Comparison of ENCODE assay signal across 38 mouse cellular contexts in genomic region chr1:127816381-127816780, GRCm38 (mm10). TPM values are rescaled to one million over a fixed set of nuclear protein-coding genes. Genes with fewer than 3 reads are reported as not detected.
"Had no signal": no experiment of that assay in that cellular context is flagged by ENCODE, and none has a peak within 500 bp of the region (broad histone marks: within the 10 kb centered on the region; RNA-seq: fewer than 3 reads in every experiment).

No protein-coding gene starts in this region.

- H3K36me3 ChIP-seq: heart, embryonic 10.5 days; heart, embryonic 12.5 days; heart, embryonic 13.5 days; heart, embryonic 15.5 days; hindbrain, embryonic 10.5 days; hindbrain, embryonic 12.5 days; hindbrain, embryonic 13.5 days; hindbrain, embryonic 15.5 days; intestine, embryonic 15.5 days; kidney, embryonic 15.5 days had no signal

- H3K4me1 ChIP-seq: hindbrain, embryonic 12.5 days; hindbrain, embryonic 13.5 days; hindbrain, embryonic 15.5 days; intestine, embryonic 15.5 days; kidney, embryonic 15.5 days had no signal

- H3K9me3 ChIP-seq: heart, embryonic 10.5 days; heart, embryonic 12.5 days; heart, embryonic 13.5 days; heart, embryonic 15.5 days; hindbrain, embryonic 10.5 days; hindbrain, embryonic 12.5 days; hindbrain, embryonic 13.5 days; hindbrain, embryonic 15.5 days; intestine, embryonic 15.5 days; kidney, embryonic 15.5 days had no signal

- H3K9ac ChIP-seq: heart, embryonic 12.5 days; heart, embryonic 13.5 days; heart, embryonic 15.5 days; hindbrain, embryonic 12.5 days; hindbrain, embryonic 13.5 days; hindbrain, embryonic 14.5 days; hindbrain, embryonic 15.5 days; intestine, embryonic 15.5 days; kidney, embryonic 15.5 days had no signal

- H3K27ac ChIP-seq: heart, embryonic 10.5 days; heart, embryonic 13.5 days; heart, embryonic 15.5 days; hindbrain, embryonic 10.5 days; hindbrain, embryonic 12.5 days; hindbrain, embryonic 13.5 days; hindbrain, embryonic 14.5 days; hindbrain, embryonic 15.5 days; hindbrain, postnatal 0 days; intestine, embryonic 15.5 days; kidney, embryonic 15.5 days; kidney, postnatal 0 days; layer of hippocampus, adult 2 months; left cerebral cortex, adult 2 months had no signal

- DNase-seq: heart, postnatal 14 days; heart, postnatal 4 days; kidney, adult 11 months; kidney, adult 18-20 months; kidney, adult 2 months; kidney, adult 8-10 months; kidney, adult 9 months; kidney, postnatal 10 days; kidney, postnatal 14 days; kidney, postnatal 25 days; kidney, postnatal 36 days; kidney, postnatal 4 days; layer of hippocampus, adult 9-11 months; layer of hippocampus, postnatal 36 days had no signal

- H3K4me2 ChIP-seq: heart, embryonic 11.5 days; heart, embryonic 12.5 days; heart, embryonic 13.5 days; heart, embryonic 15.5 days; hindbrain, embryonic 12.5 days; hindbrain, embryonic 13.5 days; hindbrain, embryonic 14.5 days; hindbrain, embryonic 15.5 days; intestine, embryonic 15.5 days; kidney, embryonic 15.5 days had no signal

- H3K27me3 ChIP-seq: heart, embryonic 12.5 days; heart, embryonic 13.5 days; heart, embryonic 15.5 days; hindbrain, embryonic 12.5 days; hindbrain, embryonic 13.5 days; hindbrain, embryonic 15.5 days; intestine, embryonic 15.5 days; kidney, embryonic 15.5 days had no signal

- ATAC-seq: hindbrain, embryonic 16.5 days; hindbrain, postnatal 0 days; inflammation-experienced regulatory T-cells, adult 6 months; intestine, embryonic 15.5 days; intestine, embryonic 16.5 days; intestine, postnatal 0 days had no signal

- H3K4me3 ChIP-seq: heart, embryonic 10.5 days; heart, embryonic 12.5 days; heart, embryonic 13.5 days; heart, embryonic 15.5 days; hindbrain, embryonic 10.5 days; hindbrain, embryonic 12.5 days; hindbrain, embryonic 13.5 days; hindbrain, embryonic 15.5 days; intestine, embryonic 15.5 days; kidney, embryonic 15.5 days; layer of hippocampus, adult 2 months; left cerebral cortex, adult 2 months had no signal

RNA-seq across cellular contexts. Expression of gene Map3k19, which starts 38.5 kb away (rescaled TPM):
- total RNA-seq: heart, postnatal 25 days; heart, postnatal 4 days had no signal
- polyA plus RNA-seq: heart, embryonic 10.5 days; heart, embryonic 11.5 days; heart, embryonic 12.5 days; heart, embryonic 14.5 days; intestine, embryonic 14.5 days; intestine, embryonic 15.5 days; intestine, embryonic 16.5 days; intestine, postnatal 0 days; kidney, embryonic 14.5 days; kidney, embryonic 15.5 days; kidney, postnatal 0 days had no signal
